In genomic region chr12:69185371-69185770, GRCm38 (mm10) we compare ENCODE assay signal across 9 mouse cellular contexts. TPM values are rescaled to one million over a fixed set of nuclear protein-coding genes. Genes with fewer than 3 reads are reported as not detected.
DNase-seq lines count a peak whose midpoint lies in the region; ATAC-seq and TF ChIP-seq lines count a peak whose summit lies in the region.
"Had no signal": no experiment of that assay in that cellular context is flagged by ENCODE, and none has a peak within 500 bp of the region (broad histone marks: within the 10 kb centered on the region; RNA-seq: fewer than 3 reads in every experiment).

No protein-coding gene starts in this region.

- no peak for TF ChIP-seq EP300 in heart, postnatal 0 days (IDR thresholded peaks at IDR 0.05; ENCODE audit: low read depth)

- no peaks in the 10 kb centered on the region for H3K27me3 ChIP-seq in heart, postnatal 0 days (ENCODE audit: control insufficient read depth, insufficient read depth, low read length)

- TF ChIP-seq POLR2A in bone marrow, adult 2 months (IDR thresholded peaks at IDR 0.05; ENCODE audit: borderline replicate concordance, control insufficient read depth, low read depth, low read length): no peak

- peaks cover 19% of the 10 kb centered on the region; the same call in 1 of the 2 replicates for H3K36me3 ChIP-seq in heart, postnatal 0 days (replicated peaks; ENCODE audit: control insufficient read depth, insufficient read depth, low read length)
- 0 out of 2 replicates have a peak, but pooled peaks cover 10% of the 10 kb centered on the region for H3K36me3 ChIP-seq in macrophage (ENCODE audit: inconsistent target)

- peaks cover 1% of the 10 kb centered on the region; the same call in 1 of the 2 replicates for H3K4me1 ChIP-seq in bone marrow, adult 2 months (ENCODE audit: control insufficient read depth, insufficient read depth, low read length)
- peaks cover 21% of the 10 kb centered on the region for H3K4me1 ChIP-seq in heart, postnatal 0 days (ENCODE audit: control insufficient read depth, insufficient read depth)

- ATAC-seq in heart, postnatal 0 days (ENCODE audit: insufficient read depth, low read depth): no peak

- H3K9me3 ChIP-seq in heart, postnatal 0 days (replicated peaks; ENCODE audit: control insufficient read depth, low read length): no peaks in the 10 kb centered on the region

- 56% methylated on average over 7 of the region's 7 CpGs for WGBS in bone marrow, adult 2 months
- WGBS in heart, postnatal 0 days: 58% methylated on average over 7 of the region's 7 CpGs
- 67% methylated on average over 7 of the region's 7 CpGs for WGBS in macrophage (ENCODE audit: missing documents)

- DNase-seq in kidney, adult 18-20 months: peak; percentile 20
- DNase-seq in kidney, postnatal 36 days: no peak
- DNase-seq in heart, postnatal 0 days (ENCODE audit: low spot score): no peak
- no peak for DNase-seq in layer of hippocampus, adult 18-20 months (ENCODE audit: low spot score in 2 of 2)
- DNase-seq in left cerebral cortex, adult 18-20 months (ENCODE audit: low spot score in 2 of 2): no peak
- DNase-seq in cerebellum, postnatal 4 days (ENCODE audit: low spot score in 2 of 2): no peak

- H3K4me2 ChIP-seq in heart, postnatal 0 days (ENCODE audit: low read depth, low read length): peak overlapping the region; percentile 97

- peaks cover 68% of the 10 kb centered on the region for H3K79me2 ChIP-seq in macrophage (ENCODE audit: inconsistent target)

- no peak overlapping the region for H3K27ac ChIP-seq in bone marrow, adult 2 months (ENCODE audit: control insufficient read depth, insufficient read depth, low read depth, low read length, poor library complexity)
- H3K27ac ChIP-seq in heart, postnatal 0 days (ENCODE audit: low read depth): no peak overlapping the region
- H3K27ac ChIP-seq in macrophage: peak overlapping the region; percentile 48

- H3K9ac ChIP-seq in heart, postnatal 0 days (replicated peaks; ENCODE audit: low read depth, low read length): peak overlapping the region; percentile 85

- peak overlapping the region; percentile 91 for H3K4me3 ChIP-seq in bone marrow, adult 2 months (replicated peaks; ENCODE audit: control insufficient read depth, low read depth, low read length)
- peak overlapping the region; percentile 84 for H3K4me3 ChIP-seq in heart, postnatal 0 days (ENCODE audit: low read depth, low read length)
- peak overlapping the region; percentile 67 for H3K4me3 ChIP-seq in macrophage (ENCODE audit: inconsistent target)

- TF ChIP-seq CTCF in bone marrow, adult 2 months (IDR thresholded peaks at IDR 0.05; ENCODE audit: control insufficient read depth, insufficient read depth, low read length): no peak
- no peak for TF ChIP-seq CTCF in heart, postnatal 0 days (IDR thresholded peaks at IDR 0.05; ENCODE audit: low read depth)

RNA-seq across cellular contexts. Expression of gene Mgat2, which starts 1.4 kb away (rescaled TPM):
- 7.5 and 13.2 TPM in 2 replicates for polyA plus RNA-seq in bone marrow, adult 2 months (2011; ENCODE audit: insufficient read depth, insufficient read length, low replicate concordance, missing spikeins)
- 43.1 and 55.0 TPM in 2 replicates for total RNA-seq in heart, postnatal 0 days (2014; rRNA removed; ENCODE audit: low replicate concordance)
- 28.2 and 29.9 TPM in 2 replicates for polyA plus RNA-seq in heart, postnatal 0 days (2015; fragmentation: Nextera tagmentation; extraction: Ambion mirVana)
- total RNA-seq in macrophage (2018; cell fraction: chromatin; rRNA removed): 10 to 100 TPM in 8 of 26 experiments, 1 to 10 TPM in 18; 2.3 to 24.2 (median 7.4) TPM
- total RNA-seq in macrophage (2018; cell fraction: cytosol; rRNA removed): 10 to 100 TPM; 44.3 to 86.0 (median 63.4) TPM
- 10 to 100 TPM; 14.6 to 89.9 (median 53.3) TPM for total RNA-seq in macrophage (2018; cell fraction: nucleus; rRNA removed)
- polyA plus RNA-seq in macrophage (2018): 69.8 to 86.8 TPM (median 81.4 TPM) in 3 replicates
- 10 to 100 TPM; 25.9 to 27.1 TPM for total RNA-seq in layer of hippocampus, adult 18-20 months (2021)
- 10 to 100 TPM; 28.4 to 31.7 TPM for total RNA-seq in left cerebral cortex, adult 18-20 months (2021)

RNA-seq across cellular contexts. Expression of gene Rpl36al, which starts 1.5 kb away (rescaled TPM):
- polyA plus RNA-seq in bone marrow, adult 2 months (2011; ENCODE audit: insufficient read depth, insufficient read length, low replicate concordance, missing spikeins): 622 and 901 TPM in 2 replicates
- 57.0 and 86.3 TPM in 2 replicates for total RNA-seq in heart, postnatal 0 days (2014; rRNA removed; ENCODE audit: low replicate concordance)
- 502 and 513 TPM in 2 replicates for polyA plus RNA-seq in heart, postnatal 0 days (2015; fragmentation: Nextera tagmentation; extraction: Ambion mirVana)
- 10 to 100 TPM in 18 of 26 experiments, 1 to 10 TPM in 8; 6.8 to 64.5 (median 12.7) TPM for total RNA-seq in macrophage (2018; cell fraction: chromatin; rRNA removed)
- 100 to 1,000 TPM; 253 to 728 (median 339) TPM for total RNA-seq in macrophage (2018; cell fraction: cytosol; rRNA removed)
- 100 to 1,000 TPM in 1 of 26 experiments, 10 to 100 TPM in 25; 26.4 to 120 (median 55.8) TPM for total RNA-seq in macrophage (2018; cell fraction: nucleus; rRNA removed)
- 456 to 589 TPM (median 537 TPM) in 3 replicates for polyA plus RNA-seq in macrophage (2018)
- total RNA-seq in layer of hippocampus, adult 18-20 months (2021): 100 to 1,000 TPM; 188 to 192 TPM
- total RNA-seq in left cerebral cortex, adult 18-20 months (2021): 100 to 1,000 TPM; 186 to 205 TPM

RNA-seq across cellular contexts. Expression of gene Gm49383, which starts 11.5 kb away (rescaled TPM):
- 3.0 TPM in 1 of 2 replicates, not detected in the other for polyA plus RNA-seq in bone marrow, adult 2 months (2011; ENCODE audit: insufficient read depth, insufficient read length, low replicate concordance, missing spikeins)
- total RNA-seq in heart, postnatal 0 days (2014; rRNA removed; ENCODE audit: low replicate concordance): 6.3 and 13.1 TPM in 2 replicates
- polyA plus RNA-seq in heart, postnatal 0 days (2015; fragmentation: Nextera tagmentation; extraction: Ambion mirVana): 7.9 and 8.6 TPM in 2 replicates
- 1 to 10 TPM in 8 of 26 experiments, under 1 TPM in 4, not detected in 14; 0.67 to 3.7 (median 1.2) TPM for total RNA-seq in macrophage (2018; cell fraction: chromatin; rRNA removed)
- 1 to 10 TPM; 1.0 to 5.9 (median 3.6) TPM for total RNA-seq in macrophage (2018; cell fraction: cytosol; rRNA removed)
- total RNA-seq in macrophage (2018; cell fraction: nucleus; rRNA removed): 1 to 10 TPM in 16 of 26 experiments, under 1 TPM in 3, not detected in 7; 0.75 to 3.1 (median 1.7) TPM
- polyA plus RNA-seq in macrophage (2018): 2.3 to 4.5 TPM (median 2.8 TPM) in 3 replicates
- total RNA-seq in layer of hippocampus, adult 18-20 months (2021): 1 to 10 TPM; 5.0 to 5.4 TPM
- total RNA-seq in left cerebral cortex, adult 18-20 months (2021): 1 to 10 TPM; 4.3 to 5.4 TPM

RNA-seq across cellular contexts. Expression of gene Dnaaf2, which starts 12.9 kb away (rescaled TPM):
- 2.1 and 3.1 TPM in 2 replicates for polyA plus RNA-seq in bone marrow, adult 2 months (2011; ENCODE audit: insufficient read depth, insufficient read length, low replicate concordance, missing spikeins)
- total RNA-seq in heart, postnatal 0 days (2014; rRNA removed; ENCODE audit: low replicate concordance): 1.8 and 3.7 TPM in 2 replicates
- polyA plus RNA-seq in heart, postnatal 0 days (2015; fragmentation: Nextera tagmentation; extraction: Ambion mirVana): 3.8 and 4.8 TPM in 2 replicates
- total RNA-seq in macrophage (2018; cell fraction: chromatin; rRNA removed): 1 to 10 TPM in 9 of 26 experiments, under 1 TPM in 9, not detected in 8; 0.26 to 2.4 (median 1.0) TPM
- 1 to 10 TPM in 19 of 26 experiments, under 1 TPM in 7; 0.43 to 3.1 (median 1.6) TPM for total RNA-seq in macrophage (2018; cell fraction: cytosol; rRNA removed)
- total RNA-seq in macrophage (2018; cell fraction: nucleus; rRNA removed): 1 to 10 TPM in 13 of 26 experiments, under 1 TPM in 11, not detected in 2; 0.17 to 4.1 (median 1.1) TPM
- 1.5 to 3.6 TPM (median 2.6 TPM) in 3 replicates for polyA plus RNA-seq in macrophage (2018)
- total RNA-seq in layer of hippocampus, adult 18-20 months (2021): 1 to 10 TPM; 1.5 to 1.8 TPM
- total RNA-seq in left cerebral cortex, adult 18-20 months (2021): 1 to 10 TPM; 1.4 to 1.8 TPM

RNA-seq across cellular contexts. Expression of gene Lrr1, which starts 16.8 kb away (rescaled TPM):
- polyA plus RNA-seq in bone marrow, adult 2 months (2011; ENCODE audit: insufficient read depth, insufficient read length, low replicate concordance, missing spikeins): 14.2 and 17.3 TPM in 2 replicates
- 3.9 TPM in 1 of 2 replicates, not detected in the other for total RNA-seq in heart, postnatal 0 days (2014; rRNA removed; ENCODE audit: low replicate concordance)
- 4.0 and 5.1 TPM in 2 replicates for polyA plus RNA-seq in heart, postnatal 0 days (2015; fragmentation: Nextera tagmentation; extraction: Ambion mirVana)
- total RNA-seq in macrophage (2018; cell fraction: chromatin; rRNA removed): 1 to 10 TPM in 2 of 26 experiments, under 1 TPM in 4, not detected in 20; 0.48 to 2.8 (median 0.71) TPM
- total RNA-seq in macrophage (2018; cell fraction: cytosol; rRNA removed): 1 to 10 TPM in 6 of 26 experiments, under 1 TPM in 20; 0.15 to 1.4 (median 0.61) TPM
- 1 to 10 TPM in 6 of 26 experiments, under 1 TPM in 2, not detected in 18; 0.60 to 5.2 (median 1.6) TPM for total RNA-seq in macrophage (2018; cell fraction: nucleus; rRNA removed)
- 0.79 to 5.0 TPM (median 0.95 TPM) in 3 replicates for polyA plus RNA-seq in macrophage (2018)
- total RNA-seq in layer of hippocampus, adult 18-20 months (2021): not detected
- total RNA-seq in left cerebral cortex, adult 18-20 months (2021): not detected
- total RNA-seq: gastrocnemius, adult 8-10 months had no signal
